Mouse (Mus musculus) heart, embryonic 15.5 days (tissue): ENCODE measurements around the gene Pik3r5. TPM values are rescaled to one million over a fixed set of nuclear protein-coding genes. Genes with fewer than 3 reads are reported as not detected.
A peak's percentile ranks its signal among the peaks of the same experiment; 100 is the strongest.

Experiments used
- ATAC-seq: fragments of 200-750 bp; cut with Nextera tagmentation; replicated peaks from 2 replicates; pipeline ENCODE4 v1.8.0; 2017; ENCODE audit warnings: low read depth, moderate TSS enrichment; ENCODE audit not compliant: insufficient number of reproducible peaks, insufficient read depth, low FRiP score
- H3K27ac ChIP-seq: fragments of 300-500 bp; sonication (generic); 2 replicates; pipeline ENCODE4 v1.5.1; 2015; ENCODE audit warnings: mild to moderate bottlenecking, inconsistent platforms
- H3K27me3 ChIP-seq: fragments of 300-500 bp; sonication (generic); 2 replicates; pipeline ENCODE4 v1.6.1; 2015; ENCODE audit warnings: inconsistent platforms
- H3K36me3 ChIP-seq: fragments of 300-500 bp; sonication (generic); 2 replicates; pipeline ENCODE4 v1.6.1; 2015; ENCODE audit warnings: mild to moderate bottlenecking, inconsistent platforms
- H3K4me1 ChIP-seq: fragments of 300-500 bp; sonication (generic); replicated peaks from 2 replicates; pipeline ENCODE4 v1.6.1; 2015; ENCODE audit warnings: inconsistent platforms
- H3K4me2 ChIP-seq: fragments of 300-500 bp; sonication (generic); 2 replicates; pipeline ENCODE4 v1.6.1; 2015; ENCODE audit warnings: inconsistent platforms, mild to moderate bottlenecking, moderate library complexity
- H3K4me3 ChIP-seq: fragments of 300-500 bp; sonication (generic); 2 replicates; pipeline ENCODE4 v1.5.1; 2015; ENCODE audit warnings: mild to moderate bottlenecking, inconsistent platforms
- H3K9ac ChIP-seq: fragments of 300-500 bp; sonication (generic); 2 replicates; pipeline ENCODE4 v1.6.1; 2015; ENCODE audit warnings: mild to moderate bottlenecking, inconsistent platforms
- H3K9me3 ChIP-seq: fragments of 300-500 bp; sonication (generic); replicated peaks from 2 replicates; pipeline ENCODE4 v1.6.1; 2016; ENCODE audit warnings: inconsistent platforms
- WGBS: fragments of 180-500 bp; shearing (Covaris S2); methylation state at CpG from one replicate; pipeline ENCODE4 v1.1.7; 2015; ENCODE audit warnings: mixed read lengths; 5-methylcytosine and 5-hydroxymethylcytosine counted together
- polyA plus RNA-seq: library from polyadenylated mRNA; unstranded; fragments of >200 nt; fragmentation: Nextera tagmentation; extraction: Ambion mirVana; gene quantifications from 2 replicates; pipeline ENCODE4 v1.2.1, GENCODE M21; 2015

Pik3r5 gene
- polyA plus RNA-seq, 1 experiment from 2014 or later, result 0.68 TPM

DNA sequence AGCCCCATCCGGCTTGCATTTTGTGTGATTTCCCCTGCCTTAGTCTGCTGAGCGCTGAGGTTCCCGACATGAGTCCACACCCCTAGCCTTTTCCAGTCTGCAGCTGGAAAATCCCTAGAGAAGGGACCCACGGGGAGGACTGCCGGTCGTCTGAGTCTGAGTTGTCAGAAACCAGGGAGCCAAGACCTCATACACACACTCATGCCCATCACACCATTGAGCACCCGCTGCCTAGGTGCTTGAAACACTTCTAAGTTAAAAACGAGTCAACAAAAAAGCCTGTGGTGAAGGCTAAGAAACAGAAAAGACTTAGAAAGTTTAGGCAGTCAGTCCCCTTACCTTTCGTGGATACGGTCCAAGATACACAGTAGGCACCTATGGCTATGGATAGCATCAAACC is 55.8 kb downstream of the Pik3r5 start:
- H3K36me3 ChIP-seq, result no peaks in the 10 kb centered on the region
- no peak overlapping the region for H3K9ac ChIP-seq
- H3K27me3 ChIP-seq, result no peaks in the 10 kb centered on the region
- H3K4me3 ChIP-seq, result no peak overlapping the region
- no peak for ATAC-seq
- 82% methylated on average over 10 of the region's 10 CpGs for WGBS
- H3K4me1 ChIP-seq, result peaks cover 33% of the 10 kb centered on the region
- H3K27ac ChIP-seq, result no peak overlapping the region
- no peak overlapping the region for H3K4me2 ChIP-seq
- no peaks in the 10 kb centered on the region for H3K9me3 ChIP-seq

DNA sequence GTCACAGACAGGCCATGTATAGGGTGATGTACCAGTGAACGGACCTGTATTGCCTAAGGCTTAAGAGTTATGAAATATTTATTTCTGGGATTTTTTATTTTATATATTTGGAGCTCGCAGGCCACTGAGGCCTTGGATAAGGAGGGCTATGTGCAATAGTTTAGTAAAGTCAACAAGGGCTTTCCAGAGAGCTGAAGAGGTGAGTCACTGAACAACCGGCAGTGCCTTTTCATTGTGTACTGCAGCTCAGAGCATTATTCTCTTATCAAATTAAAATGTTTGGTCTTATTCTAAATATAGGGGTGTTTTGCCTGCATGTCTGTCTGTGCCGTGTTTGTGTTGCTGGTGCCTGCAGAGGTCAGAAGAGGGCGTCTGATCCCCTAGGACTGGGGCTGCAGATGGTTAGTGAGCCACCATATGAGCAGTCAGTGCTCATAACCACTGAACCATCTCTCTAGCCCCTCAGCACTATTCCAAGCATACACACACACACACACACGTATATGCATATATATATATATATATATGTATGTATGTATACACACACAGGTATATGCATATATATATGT is 56.4 kb downstream of the Pik3r5 start:
- Histone ChIP-seq H3K9me3 (no peaks in the 10 kb centered on the region), H3K4me2 (no peak overlapping the region), H3K27me3 (no peaks in the 10 kb centered on the region), H3K36me3 (no peaks in the 10 kb centered on the region), H3K27ac (peak overlapping the region; percentile 27; the same call in 1 of the 2 replicates), H3K9ac (no peak overlapping the region), H3K4me3 (no peak overlapping the region), H3K4me1 (peaks cover 39% of the 10 kb centered on the region)
- WGBS, result 46% methylated on average over 6 of the region's 6 CpGs
- ATAC-seq, result no peak

DNA sequence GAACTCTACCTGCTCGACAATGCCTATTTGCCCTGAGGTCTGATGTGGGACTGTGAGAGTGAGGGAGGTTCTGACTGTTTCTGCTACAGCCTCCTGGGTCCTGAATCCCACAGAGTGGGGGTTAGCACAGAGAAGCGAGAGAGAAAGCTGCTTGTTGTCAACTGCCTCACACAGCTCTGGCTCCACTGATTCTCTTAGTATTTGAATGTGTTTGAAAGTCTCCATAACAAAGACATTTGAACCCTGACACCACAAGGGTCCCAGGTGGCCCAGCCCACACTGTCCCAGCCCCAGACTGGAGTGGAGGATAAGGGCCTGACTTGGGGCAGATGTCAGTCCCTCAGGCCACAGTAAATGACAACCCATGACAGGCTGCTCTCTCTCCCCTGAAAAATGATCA is 57.3 kb downstream of the Pik3r5 start:
- WGBS, result 56% methylated on average over 2 of the region's 2 CpGs
- Histone ChIP-seq H3K4me3 (no peak overlapping the region), H3K4me1 (peaks cover 43% of the 10 kb centered on the region), H3K27me3 (no peaks in the 10 kb centered on the region), H3K9me3 (no peaks in the 10 kb centered on the region), H3K27ac (no peak overlapping the region), H3K9ac (no peak overlapping the region), H3K4me2 (no peak overlapping the region), H3K36me3 (no peaks in the 10 kb centered on the region)
- no peak for ATAC-seq

DNA sequence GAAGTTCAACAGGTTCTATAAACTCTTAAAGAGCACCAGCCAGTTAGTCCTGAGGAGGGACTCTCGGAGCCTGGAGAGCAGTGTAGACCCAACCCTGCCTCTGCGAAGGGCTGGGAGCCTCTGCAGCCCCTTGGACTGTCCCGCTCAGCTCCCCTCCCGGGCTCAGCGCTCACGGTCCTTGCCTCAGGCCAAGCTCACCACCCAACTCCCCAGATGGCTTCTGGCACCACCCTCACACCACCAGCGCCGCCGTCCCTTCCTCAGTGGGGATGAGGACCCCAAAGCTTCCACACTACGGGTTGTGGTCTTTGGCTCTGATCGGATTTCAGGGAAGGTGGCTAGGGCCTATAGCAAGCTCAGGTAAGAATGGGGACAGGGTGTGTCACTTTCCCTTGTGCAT is 60.7 kb downstream of the Pik3r5 start:
- Histone ChIP-seq H3K4me3 (no peak overlapping the region), H3K36me3 (no peaks in the 10 kb centered on the region), H3K27ac (no peak overlapping the region), H3K27me3 (peaks cover 4% of the 10 kb centered on the region; the same call in 1 of the 2 replicates), H3K4me1 (peaks cover 38% of the 10 kb centered on the region), H3K9me3 (no peaks in the 10 kb centered on the region), H3K9ac (no peak overlapping the region), H3K4me2 (no peak overlapping the region)
- no peak for ATAC-seq
- 93% methylated on average over 11 of the region's 11 CpGs for WGBS

DNA sequence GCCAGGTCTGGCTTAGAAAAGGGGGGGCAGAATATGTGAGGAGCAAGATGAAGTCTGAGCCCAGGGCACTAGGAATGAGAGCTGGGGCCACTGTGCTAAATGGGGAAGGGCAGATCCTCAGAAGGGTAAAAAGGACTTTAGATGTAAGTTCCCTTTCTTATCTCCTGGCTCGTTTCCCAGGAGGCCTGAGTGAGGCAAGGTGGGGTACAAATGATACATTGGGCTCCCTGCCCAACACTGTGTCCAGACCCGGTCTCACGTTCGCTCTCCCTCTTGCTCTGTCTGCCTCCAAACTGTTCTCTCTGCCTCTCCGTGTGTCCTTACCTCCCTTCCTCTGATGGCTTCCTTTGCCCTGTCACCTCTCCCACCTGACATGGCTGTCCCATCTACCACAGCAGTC is 61.8 kb downstream of the Pik3r5 start:
- peak overlapping the region; percentile 18; the same call in 1 of the 2 replicates for H3K4me2 ChIP-seq
- 15% methylated on average over 5 of the region's 5 CpGs for WGBS
- H3K36me3 ChIP-seq, result no peaks in the 10 kb centered on the region
- H3K9ac ChIP-seq, result no peak overlapping the region
- no peaks in the 10 kb centered on the region for H3K9me3 ChIP-seq
- peak; percentile 41 for ATAC-seq
- H3K4me1 ChIP-seq, result peaks cover 33% of the 10 kb centered on the region
- peaks cover 4% of the 10 kb centered on the region; the same call in 1 of the 2 replicates for H3K27me3 ChIP-seq
- peak overlapping the region; percentile 62 for H3K27ac ChIP-seq
- no peak overlapping the region for H3K4me3 ChIP-seq

DNA sequence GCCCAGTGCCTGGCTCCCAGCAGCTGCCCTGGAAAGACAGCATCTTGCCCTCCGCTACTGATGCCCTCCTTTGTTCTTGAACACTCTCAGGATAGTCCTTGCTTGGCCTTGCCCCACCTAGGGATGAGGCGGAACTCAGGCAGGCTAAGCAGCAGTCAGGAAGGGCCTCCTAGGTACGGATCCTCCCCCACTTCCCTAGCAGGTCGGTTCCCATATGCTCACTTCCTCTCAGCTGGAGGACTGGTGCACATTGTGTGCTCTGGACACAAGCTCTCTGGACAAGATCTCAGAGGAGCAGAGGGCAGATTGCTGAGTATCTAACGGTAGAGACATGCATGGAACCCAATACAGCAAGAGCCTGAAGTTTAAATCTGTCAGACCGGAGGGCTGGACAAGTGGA is 65.2 kb downstream of the Pik3r5 start:
- WGBS, result 53% methylated on average over 6 of the region's 6 CpGs
- no peak overlapping the region for H3K9ac ChIP-seq
- H3K4me2 ChIP-seq, result no peak overlapping the region
- peaks cover 4% of the 10 kb centered on the region; the same call in 1 of the 2 replicates for H3K27me3 ChIP-seq
- no peak for ATAC-seq
- H3K27ac ChIP-seq, result 0 out of 2 replicates have a peak overlapping the region, but pooled peaks have one; percentile 29
- peaks cover 37% of the 10 kb centered on the region for H3K4me1 ChIP-seq
- H3K4me3 ChIP-seq, result no peak overlapping the region
- H3K36me3 ChIP-seq, result no peaks in the 10 kb centered on the region
- no peaks in the 10 kb centered on the region for H3K9me3 ChIP-seq

DNA sequence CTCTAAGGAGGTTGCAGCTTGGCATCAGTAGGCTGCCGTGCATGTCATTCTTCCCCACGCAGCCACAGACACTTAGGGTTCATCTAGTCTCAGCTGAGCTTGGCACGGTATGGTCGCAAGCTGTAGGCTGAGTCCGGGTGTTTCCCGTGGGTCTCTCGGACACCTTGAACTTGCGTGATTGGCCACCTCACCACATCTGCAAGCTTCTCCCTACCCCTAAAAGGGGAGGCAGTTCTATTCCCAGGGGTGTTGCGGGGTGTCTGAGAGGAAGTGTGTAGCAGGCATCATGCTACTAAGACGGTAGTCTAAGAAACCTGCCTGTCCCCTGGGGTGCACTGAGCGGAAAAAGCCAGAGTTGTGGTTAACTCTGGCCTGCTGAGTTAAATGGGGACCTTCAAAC is 66.6 kb downstream of the Pik3r5 start:
- H3K36me3 ChIP-seq, result no peaks in the 10 kb centered on the region
- 88% methylated on average over 11 of the region's 11 CpGs for WGBS

DNA sequence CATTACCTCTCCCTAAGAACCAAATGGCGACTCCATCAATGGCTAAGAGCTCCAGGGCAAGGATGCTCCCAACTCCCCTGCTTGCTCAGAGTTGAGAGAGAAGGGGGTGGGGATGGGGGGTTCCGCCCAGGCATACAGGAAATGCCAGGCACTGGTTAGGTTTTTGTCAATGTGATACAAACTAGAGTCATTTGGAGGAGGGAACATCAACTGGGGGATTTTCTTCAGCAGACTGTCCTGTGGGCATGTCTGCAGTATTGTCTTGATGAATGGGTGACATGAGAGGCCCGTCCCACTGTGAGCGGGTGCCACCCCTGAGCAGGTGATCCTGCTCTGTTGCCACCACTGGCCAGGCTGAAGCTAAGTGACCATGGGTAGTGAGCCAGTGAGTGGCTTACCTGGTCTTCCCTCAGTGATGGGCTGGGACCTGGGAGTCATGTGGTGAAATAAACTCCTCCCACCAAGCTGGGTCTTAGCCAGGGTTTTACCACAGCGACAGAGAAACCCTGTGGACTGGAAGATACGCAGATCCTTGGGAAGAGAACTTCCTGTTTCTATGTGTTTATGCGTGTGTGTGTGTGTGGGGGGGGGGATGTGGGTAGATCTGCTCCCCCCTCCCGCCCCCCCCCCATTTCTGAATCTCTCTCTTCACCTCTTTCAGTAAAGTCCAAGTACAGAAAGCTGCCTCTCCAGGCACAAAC is 67.2 kb downstream of the Pik3r5 start:
- Histone ChIP-seq H3K27ac (no peak overlapping the region), H3K27me3 (peaks cover 4% of the 10 kb centered on the region; the same call in 1 of the 2 replicates), H3K9me3 (no peaks in the 10 kb centered on the region), H3K4me1 (peaks cover 19% of the 10 kb centered on the region), H3K4me2 (no peak overlapping the region), H3K36me3 (no peaks in the 10 kb centered on the region), H3K9ac (no peak overlapping the region), H3K4me3 (no peak overlapping the region)
- 58% methylated on average over 8 of the region's 8 CpGs for WGBS
- ATAC-seq, result no peak

More for the DNA sequence above, 66.6 kb downstream of the Pik3r5 start:
- no peak for ATAC-seq
- Histone ChIP-seq H3K9ac (no peak overlapping the region), H3K4me2 (no peak overlapping the region), H3K4me3 (no peak overlapping the region), H3K9me3 (no peaks in the 10 kb centered on the region), H3K4me1 (peaks cover 26% of the 10 kb centered on the region), H3K27ac (no peak overlapping the region), H3K27me3 (peaks cover 4% of the 10 kb centered on the region; the same call in 1 of the 2 replicates)

DNA sequence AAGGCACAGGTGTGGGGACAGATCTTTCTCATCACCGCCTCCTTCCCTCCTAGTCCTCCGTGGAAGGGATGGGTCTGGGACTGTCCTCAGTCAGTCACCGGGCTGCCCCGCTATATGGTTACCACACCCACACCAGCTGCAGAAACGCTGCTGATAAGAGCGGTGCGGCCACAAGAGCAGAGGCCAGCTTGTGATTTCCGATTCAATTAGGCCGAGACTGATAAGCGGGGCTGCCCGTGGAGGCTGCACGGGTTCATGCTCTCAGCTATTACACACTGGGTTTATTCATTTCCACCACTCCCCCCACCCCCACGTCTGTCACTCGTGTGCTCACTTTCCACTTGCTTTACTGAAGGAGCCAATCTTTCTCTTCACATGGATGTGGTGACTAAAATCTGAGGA is 69.0 kb downstream of the Pik3r5 start:
- Histone ChIP-seq H3K9ac (no peak overlapping the region), H3K36me3 (no peaks in the 10 kb centered on the region), H3K4me3 (no peak overlapping the region), H3K27ac (no peak overlapping the region), H3K4me1 (peaks cover 17% of the 10 kb centered on the region), H3K27me3 (0 out of 2 replicates have a peak, but pooled peaks cover under 1% of the 10 kb centered on the region), H3K4me2 (peak overlapping the region; percentile 30), H3K9me3 (no peaks in the 10 kb centered on the region)
- ATAC-seq, result peak; percentile 51
- WGBS, result 9% methylated on average over 14 of the region's 14 CpGs

DNA sequence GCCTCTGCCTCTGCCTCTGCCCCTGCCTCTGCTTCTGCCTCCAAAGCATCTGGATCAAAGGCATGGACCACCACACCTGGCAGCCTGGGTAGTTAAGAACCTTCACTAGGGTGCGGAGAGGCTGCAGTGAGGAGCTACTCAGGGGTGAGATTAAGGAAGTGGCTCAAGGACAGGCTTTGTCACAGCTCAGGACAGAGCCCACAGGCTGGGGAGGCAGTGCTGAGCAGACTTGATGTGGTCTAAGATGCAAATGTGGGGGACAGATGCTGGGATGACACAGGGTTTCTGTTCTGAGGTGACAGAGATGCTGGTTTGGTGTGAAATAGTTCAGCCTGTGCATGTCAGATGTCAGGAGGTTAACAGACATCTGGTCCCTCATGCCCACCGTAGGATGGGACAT is 70.5 kb downstream of the Pik3r5 start:
- Histone ChIP-seq H3K9ac (no peak overlapping the region), H3K4me3 (no peak overlapping the region), H3K27me3 (no peaks in the 10 kb centered on the region), H3K4me2 (no peak overlapping the region), H3K36me3 (no peaks in the 10 kb centered on the region), H3K27ac (no peak overlapping the region), H3K4me1 (peaks cover 11% of the 10 kb centered on the region), H3K9me3 (no peaks in the 10 kb centered on the region)
- no peak for ATAC-seq
- WGBS, result 70% methylated on average over 2 of the region's 2 CpGs

DNA sequence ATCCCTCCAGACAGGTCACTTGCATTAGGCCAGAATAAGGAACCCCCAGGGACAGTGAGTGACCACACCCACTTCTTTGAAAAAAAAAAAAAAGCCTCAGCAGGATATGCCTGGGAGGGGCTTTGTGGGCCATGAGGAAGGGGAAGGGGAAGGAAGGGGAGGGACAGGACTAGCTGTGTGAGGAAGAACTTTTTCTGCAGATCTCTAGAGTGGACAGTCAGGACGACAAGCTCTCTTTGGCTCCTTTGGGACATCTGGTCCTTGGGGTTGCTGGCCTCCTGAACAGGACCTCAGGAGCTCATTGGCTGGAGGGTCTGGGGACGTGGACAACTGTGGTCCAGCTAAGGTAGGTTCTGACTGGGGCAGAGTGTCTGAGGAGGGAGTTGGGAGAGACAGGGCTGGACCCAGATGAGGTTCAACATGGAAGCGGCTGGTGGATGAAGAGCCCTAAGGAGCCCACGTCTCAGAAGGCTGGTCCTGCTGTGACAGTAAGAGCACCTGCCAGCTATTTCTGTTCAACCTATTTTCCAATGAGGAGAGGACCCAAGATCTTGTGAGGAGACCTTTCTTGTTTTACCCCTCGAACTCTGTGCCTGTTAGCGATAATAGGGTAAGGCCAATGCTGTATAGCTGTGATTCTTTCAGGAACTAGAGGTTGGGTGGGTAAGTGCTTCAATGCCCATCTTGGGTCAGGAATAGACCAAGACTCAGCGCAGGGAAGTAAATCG is 71.1 kb downstream of the Pik3r5 start, which contains the start of gene Pik3r6:
Gene Pik3r6, plus strand, starts transcription at position 118 of the 728 bp plus-strand sequence.
- no peak; the same call in 1 of the 2 replicates for ATAC-seq
- Histone ChIP-seq H3K4me2 (peak within 1 kb of the TSS; percentile 44), H3K27me3 (no peaks in the 10 kb centered on the region), H3K9me3 (no peaks in the 10 kb centered on the region), H3K4me3 (peak within 1 kb of the TSS; percentile 34), H3K36me3 (no peaks in the 10 kb centered on the region), H3K9ac (no peak within 1 kb of the TSS), H3K4me1 (peaks cover 10% of the 10 kb centered on the region), H3K27ac (no peak within 1 kb of the TSS)
- WGBS, result 81% methylated on average over 8 of the region's 8 CpGs
